Mouse (Mus musculus) limb, embryonic 11.5 days (tissue): ENCODE measurements around the gene Rsrc1. TPM values are rescaled to one million over a fixed set of nuclear protein-coding genes. Genes with fewer than 3 reads are reported as not detected.

Experiments used
- ATAC-seq: fragments of 200-750 bp; cut with Nextera tagmentation; 2 replicates; pipeline ENCODE4 v1.8.0; 2017; ENCODE audit warnings: low read depth; ENCODE audit not compliant: insufficient number of reproducible peaks, low FRiP score, low TSS enrichment
- DNase-seq: peaks from one replicate; pipeline ENCODE4 v3.0.0-alpha.2; 2015; ENCODE audit warnings: low spot score
- H3K27ac ChIP-seq: fragments of 300-500 bp; sonication (generic); replicated peaks from 2 replicates; pipeline ENCODE4 v1.5.1; 2014; ENCODE audit warnings: low read depth, mild to moderate bottlenecking, low read length
- H3K27me3 ChIP-seq: fragments of 300-500 bp; sonication (generic); 2 replicates; pipeline ENCODE4 v1.6.1; 2014; ENCODE audit warnings: mild to moderate bottlenecking, low read length, mixed read lengths; ENCODE audit not compliant: control insufficient read depth, insufficient read depth
- H3K36me3 ChIP-seq: fragments of 300-500 bp; sonication (generic); 2 replicates; pipeline ENCODE4 v1.6.1; 2014; ENCODE audit warnings: mild to moderate bottlenecking, low read length, moderate library complexity, mixed read lengths; ENCODE audit not compliant: control insufficient read depth, insufficient read depth
- H3K4me1 ChIP-seq: fragments of 300-500 bp; sonication (generic); 2 replicates; pipeline ENCODE4 v1.6.1; 2014; ENCODE audit warnings: low read length, mixed read lengths; ENCODE audit not compliant: control insufficient read depth, insufficient read depth
- H3K4me2 ChIP-seq: fragments of 300-500 bp; sonication (generic); 2 replicates; pipeline ENCODE4 v1.6.1; 2014; ENCODE audit warnings: low read depth, mild to moderate bottlenecking, moderate library complexity; ENCODE audit not compliant: severe bottlenecking
- H3K4me3 ChIP-seq: fragments of 300-500 bp; sonication (generic); 2 replicates; pipeline ENCODE4 v1.5.1; 2014; ENCODE audit warnings: low read depth, low read length
- H3K9ac ChIP-seq: fragments of 300-500 bp; sonication (generic); 2 replicates; pipeline ENCODE4 v1.6.1; 2014; ENCODE audit warnings: mild to moderate bottlenecking, low read length
- H3K9me3 ChIP-seq: fragments of 300-500 bp; sonication (generic); 2 replicates; pipeline ENCODE4 v1.6.1; 2016; ENCODE audit warnings: low read length; ENCODE audit not compliant: control insufficient read depth
- WGBS: fragments of 180-500 bp; shearing (Covaris S2); extraction: QIAGEN DNeasy Blood & Tissue Kit; methylation state at CpG from one replicate; pipeline ENCODE4 v1.1.7; 2014; 5-methylcytosine and 5-hydroxymethylcytosine counted together
- polyA plus RNA-seq: library from polyadenylated mRNA; unstranded; fragments of >200 nt; fragmentation: Nextera tagmentation; extraction: Ambion mirVana; gene quantifications from 2 replicates; pipeline ENCODE4 v1.2.1, GENCODE M21; 2014

Rsrc1 gene
- polyA plus RNA-seq, 1 experiment from 2014 or later = 62.7 TPM

DNA sequence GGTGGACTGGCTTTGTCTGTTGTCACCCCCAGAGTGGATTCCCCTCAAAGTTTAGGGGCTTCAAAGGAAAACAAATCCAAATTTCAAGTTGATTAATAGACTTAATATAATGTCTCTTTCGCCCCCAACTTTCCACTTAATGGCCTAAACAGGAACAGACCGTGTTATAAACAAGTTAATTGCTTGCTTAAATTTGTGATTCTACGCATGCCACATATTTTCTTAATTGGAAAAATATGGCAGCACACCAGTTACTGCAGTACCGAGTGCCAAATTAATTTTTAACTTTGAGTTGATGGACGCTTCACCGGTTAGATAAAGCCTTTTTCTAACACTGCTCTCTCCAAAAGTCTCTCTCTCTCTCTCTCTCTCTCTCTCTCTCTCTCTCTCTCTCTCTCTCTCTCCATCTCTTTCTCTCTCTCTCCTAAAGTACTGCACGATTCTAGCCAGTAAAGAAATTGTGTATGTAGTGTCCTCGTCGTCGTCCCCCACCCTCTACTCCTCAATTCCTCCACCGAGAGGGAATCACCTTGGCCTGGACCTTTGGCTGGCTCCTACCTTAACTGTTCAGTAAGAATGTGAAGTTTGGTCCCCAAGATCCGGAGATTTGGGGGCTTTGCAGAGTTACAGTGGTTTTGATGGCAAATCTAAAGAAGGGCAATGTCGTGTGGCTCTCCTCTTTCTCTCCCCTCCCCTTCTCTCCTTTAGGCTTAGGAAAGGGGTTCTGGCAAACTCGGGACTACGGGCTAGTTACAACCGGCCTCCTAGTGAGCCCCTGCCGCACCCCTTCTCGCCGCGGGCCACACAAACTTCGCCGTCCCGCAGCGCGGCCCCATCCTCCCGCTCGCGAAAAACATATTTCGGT is 847 bp upstream of the Rsrc1 start:
- no peaks in the 10 kb centered on the region for H3K27me3 ChIP-seq
- DNase-seq (peak; percentile 54), ATAC-seq (no peak)
- peak overlapping the region; percentile 99 for H3K9ac ChIP-seq
- H3K4me3 ChIP-seq = peak overlapping the region; percentile 86
- H3K36me3 ChIP-seq = no peaks in the 10 kb centered on the region
- under 1% methylated on average over 29 of the region's 29 CpGs for WGBS
- peaks cover 6% of the 10 kb centered on the region; the same call in 1 of the 2 replicates for H3K4me1 ChIP-seq
- peak overlapping the region; percentile 100 for H3K27ac ChIP-seq
- no peaks in the 10 kb centered on the region for H3K9me3 ChIP-seq
- H3K4me2 ChIP-seq = peak overlapping the region; percentile 62

DNA sequence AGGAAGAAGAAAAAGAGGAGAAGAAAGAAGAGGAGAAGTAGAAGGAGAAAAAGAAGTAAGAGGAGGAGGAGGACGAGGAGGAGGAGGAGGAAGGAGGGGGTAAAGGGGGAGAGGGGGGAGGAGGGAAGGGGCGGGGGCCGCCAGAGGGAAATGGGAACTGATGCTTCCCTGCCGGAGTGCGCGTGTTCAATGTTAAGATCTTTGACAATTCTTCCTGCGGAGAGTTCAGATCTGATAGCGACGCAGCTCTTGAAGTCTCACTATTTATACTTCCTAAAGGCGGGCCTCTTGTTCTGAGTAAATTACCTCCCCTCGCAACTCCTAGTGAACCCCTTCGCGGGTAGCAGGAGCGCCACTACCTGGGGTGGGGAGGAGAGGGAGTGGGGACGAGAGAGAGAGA is 516 bp downstream of the Rsrc1 start, which contains the start of gene Shox2:
Gene Shox2, minus strand, starts transcription at position 66 of the 400 bp plus-strand sequence.
- ATAC-seq (peak; percentile 32; the same call in 1 of the 2 replicates), DNase-seq (no peak)
- no peaks in the 10 kb centered on the region for H3K36me3 ChIP-seq
- H3K27me3 ChIP-seq = no peaks in the 10 kb centered on the region
- peak within 1 kb of the TSS; percentile 62 for H3K4me2 ChIP-seq
- H3K27ac ChIP-seq = peak within 1 kb of the TSS; percentile 100
- H3K9ac ChIP-seq = peak within 1 kb of the TSS; percentile 99
- H3K4me1 ChIP-seq = peaks cover 6% of the 10 kb centered on the region; the same call in 1 of the 2 replicates
- H3K9me3 ChIP-seq = no peaks in the 10 kb centered on the region
- under 1% methylated on average over 15 of the region's 15 CpGs for WGBS
- H3K4me3 ChIP-seq = peak within 1 kb of the TSS; percentile 86

DNA sequence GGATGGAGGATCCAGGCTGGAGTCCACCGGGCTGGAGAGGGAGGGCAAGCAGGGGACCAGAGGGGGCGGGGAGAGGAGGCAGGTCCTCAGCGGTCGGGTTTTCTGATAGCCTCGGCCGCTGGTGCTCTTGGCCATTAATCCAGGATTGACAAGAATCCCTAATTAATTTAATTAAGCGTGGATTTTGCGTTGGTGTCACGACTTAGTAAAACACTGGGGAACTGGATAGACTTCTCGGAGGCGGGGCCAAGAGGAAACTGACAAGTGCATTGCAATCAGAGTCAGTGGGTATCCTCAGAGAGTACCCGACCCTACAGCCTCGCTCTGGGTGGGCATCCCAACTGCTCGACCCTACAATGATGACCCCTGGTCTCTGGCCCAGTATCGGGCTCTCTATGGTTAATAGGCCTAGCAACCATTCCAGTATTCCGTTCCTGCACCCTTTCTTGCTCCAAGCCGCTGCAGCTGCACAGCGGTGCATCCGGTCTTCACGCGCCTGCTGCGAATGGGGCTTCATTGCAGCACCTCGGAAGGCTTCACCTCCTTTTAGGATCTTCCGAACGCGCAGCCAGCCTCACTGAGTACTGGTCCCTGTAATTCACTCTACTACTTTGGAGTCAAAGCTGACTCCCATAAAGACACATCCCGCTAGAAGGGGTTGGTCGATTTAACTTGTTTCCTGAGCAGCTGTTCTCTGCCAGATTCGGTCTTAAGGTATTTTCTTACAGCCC is 1.2 kb downstream of the Rsrc1 start:
- Histone ChIP-seq H3K9ac (peak overlapping the region; percentile 99), H3K4me1 (0 out of 2 replicates have a peak, but pooled peaks cover 3% of the 10 kb centered on the region), H3K27ac (peak overlapping the region; percentile 100), H3K9me3 (no peaks in the 10 kb centered on the region), H3K4me3 (peak overlapping the region; percentile 86), H3K36me3 (no peaks in the 10 kb centered on the region), H3K4me2 (peak overlapping the region; percentile 62), H3K27me3 (no peaks in the 10 kb centered on the region)
- ATAC-seq (peak; percentile 41; the same call in 1 of the 2 replicates), DNase-seq (peak; percentile 77)
- under 1% methylated on average over 29 of the region's 29 CpGs for WGBS

DNA sequence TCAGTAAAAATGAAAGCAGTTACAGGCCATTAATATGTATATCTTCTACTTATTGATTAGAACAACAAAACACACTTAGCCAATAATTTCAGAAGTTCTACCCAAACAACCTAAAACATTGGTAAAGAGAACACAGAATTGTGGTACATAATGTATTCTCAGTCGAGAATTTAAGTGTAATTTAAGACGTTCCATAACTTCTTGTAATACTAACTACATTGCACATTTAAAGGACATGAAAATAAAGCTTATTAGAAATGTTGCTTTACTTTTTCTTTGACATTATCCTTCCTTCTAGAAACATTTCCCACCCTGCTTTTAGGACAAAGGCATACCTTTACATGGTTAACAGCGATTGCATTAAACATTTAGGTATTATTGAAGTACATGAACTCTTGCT is 2.3 kb downstream of the Rsrc1 start:
- H3K4me1 ChIP-seq = 0 out of 2 replicates have a peak, but pooled peaks cover 3% of the 10 kb centered on the region
- H3K9ac ChIP-seq = no peak overlapping the region
- H3K27ac ChIP-seq = no peak overlapping the region
- H3K4me3 ChIP-seq = no peak overlapping the region; the same call in 1 of the 2 replicates
- H3K36me3 ChIP-seq = no peaks in the 10 kb centered on the region
- H3K27me3 ChIP-seq = no peaks in the 10 kb centered on the region
- no peaks in the 10 kb centered on the region for H3K9me3 ChIP-seq
- peak overlapping the region; percentile 62; the same call in 1 of the 2 replicates for H3K4me2 ChIP-seq
- ATAC-seq (no peak), DNase-seq (no peak)
- WGBS = 15% methylated on average over 3 of the region's 3 CpGs

DNA sequence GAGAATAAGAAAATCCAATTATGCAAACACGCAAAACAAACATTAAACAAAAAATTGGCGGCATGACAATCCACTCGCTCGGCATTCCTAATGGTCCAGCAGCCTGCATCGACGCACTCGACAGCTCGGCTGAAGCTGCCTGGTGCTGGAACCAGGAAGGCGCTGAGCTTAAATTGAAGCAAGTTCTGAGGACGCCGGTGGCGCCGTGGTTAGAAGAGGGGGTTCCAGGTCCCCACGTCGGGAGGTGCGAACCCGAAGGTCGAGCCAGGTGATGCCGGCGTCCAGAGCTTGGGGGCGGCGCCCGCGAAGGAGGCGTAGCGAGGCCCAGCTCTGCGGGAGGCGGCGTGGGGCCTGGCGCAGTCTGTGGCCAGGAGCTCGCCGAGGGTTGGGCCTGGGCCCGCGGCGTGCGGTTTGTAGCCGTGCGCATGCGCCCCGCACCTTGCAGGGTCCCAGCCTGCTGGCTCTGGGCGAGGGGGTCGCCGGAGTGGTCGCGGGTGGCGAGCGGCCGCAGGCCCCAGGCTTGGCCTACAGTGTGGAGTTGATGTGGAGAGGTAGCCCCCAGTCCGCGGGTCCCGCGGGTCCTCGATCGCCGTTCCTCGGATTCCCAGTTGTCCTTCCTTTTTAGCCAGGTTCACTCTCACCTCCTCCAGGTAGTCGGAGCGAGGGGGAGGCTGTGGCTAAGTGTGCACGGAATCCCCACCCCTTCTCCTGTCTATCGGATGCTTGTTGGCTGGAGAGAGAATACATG is 4.5 kb downstream of the Rsrc1 start:
- Histone ChIP-seq H3K9me3 (no peaks in the 10 kb centered on the region), H3K36me3 (no peaks in the 10 kb centered on the region), H3K4me1 (no peaks in the 10 kb centered on the region), H3K4me2 (peak overlapping the region; percentile 65), H3K9ac (peak overlapping the region; percentile 72), H3K27me3 (no peaks in the 10 kb centered on the region), H3K27ac (peak overlapping the region; percentile 81), H3K4me3 (peak overlapping the region; percentile 59)
- ATAC-seq (peak; percentile 89), DNase-seq (peak; percentile 91)
- WGBS = under 1% methylated on average over 59 of the region's 60 CpGs

DNA sequence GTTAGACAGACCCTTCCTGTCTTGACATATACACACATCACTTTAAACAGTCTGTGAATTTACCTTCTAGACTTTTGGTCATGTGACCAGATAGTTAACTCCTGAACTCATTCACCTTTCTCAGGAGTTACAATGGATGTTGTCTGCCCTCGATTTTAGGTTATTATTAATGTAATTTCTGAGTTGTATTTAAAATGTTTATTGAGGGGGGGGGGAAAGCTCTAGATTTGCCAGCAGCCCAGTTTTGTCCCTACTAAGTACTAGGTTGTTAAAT is 5.0 kb downstream of the Rsrc1 start:
- peak overlapping the region; percentile 81; the same call in 1 of the 2 replicates for H3K27ac ChIP-seq
- peak overlapping the region; percentile 59 for H3K4me3 ChIP-seq
- peak overlapping the region; percentile 72 for H3K9ac ChIP-seq
- 5% methylated on average over 1 of the region's 1 CpGs for WGBS
- no peaks in the 10 kb centered on the region for H3K9me3 ChIP-seq
- H3K27me3 ChIP-seq = no peaks in the 10 kb centered on the region
- ATAC-seq (no peak), DNase-seq (no peak)
- H3K36me3 ChIP-seq = no peaks in the 10 kb centered on the region
- peak overlapping the region; percentile 65 for H3K4me2 ChIP-seq
- H3K4me1 ChIP-seq = no peaks in the 10 kb centered on the region

DNA sequence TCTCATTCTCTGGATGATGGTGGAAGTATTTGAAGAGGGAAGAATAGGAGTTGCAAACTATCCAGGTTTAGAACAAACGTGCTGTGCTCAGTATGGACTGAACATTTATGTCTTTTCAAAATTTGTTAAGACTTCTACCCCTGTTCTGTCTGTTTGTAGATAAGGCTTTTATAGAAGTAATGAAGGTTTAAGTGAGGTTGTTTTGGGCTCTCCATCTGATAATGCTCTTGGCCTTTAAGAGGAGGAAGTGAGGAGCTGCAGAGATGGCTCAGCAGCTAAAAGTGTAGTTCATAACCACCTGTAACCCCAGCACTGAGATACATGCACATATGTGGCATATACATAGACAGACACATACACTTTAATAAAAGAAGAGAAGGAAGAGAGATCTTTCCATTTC is 15.6 kb downstream of the Rsrc1 start:
- Histone ChIP-seq H3K36me3 (0 out of 2 replicates have a peak, but pooled peaks cover 5% of the 10 kb centered on the region), H3K4me1 (no peaks in the 10 kb centered on the region)

More for the DNA sequence above, 15.6 kb downstream of the Rsrc1 start:
- no peak for DNase-seq
- Histone ChIP-seq H3K9ac (no peak overlapping the region), H3K27me3 (no peaks in the 10 kb centered on the region), H3K4me3 (no peak overlapping the region), H3K27ac (no peak overlapping the region), H3K9me3 (no peaks in the 10 kb centered on the region), H3K4me2 (no peak overlapping the region)
- no peak for ATAC-seq
- WGBS = 89% methylated on average over 1 of the region's 1 CpGs
